Mouse (Mus musculus): ENCODE measurements at regions not wholly inside any gene's neighbourhood (a gene's known extent, or its start where the extent isn't known, plus 50 kb on each side); places are given as distances from the start of the nearest gene placed in this dataset.

GRCm38 (mm10) chr12:12882931-12883553 is 58.7 kb downstream of the Mycn start:
- intact Hi-C loops (cut with DNase I; ENCODE audit: low total_unique reads), result no loop called here
- DNase-seq, result no peak

GRCm38 (mm10) chr12:12878031-12878430 is 63.7 kb downstream of the Mycn start:
- intact Hi-C loops (cut with DNase I; ENCODE audit: low total_unique reads), result no loop called here
- DNase-seq, result no peak

- intact Hi-C loops (cut with DNase I; ENCODE audit: low total_unique reads), result no loop called here
Measured at GRCm38 (mm10) chr12:12877539-12877938, 64.2 kb downstream of the Mycn start.

GRCm38 (mm10) chr12:12875976-12876745 is 65.6 kb downstream of the Mycn start:
- intact Hi-C loops (cut with DNase I; ENCODE audit: low total_unique reads), result no loop called here
- DNase-seq, result no peak

More at GRCm38 (mm10) chr12:12877539-12877938, 64.2 kb downstream of the Mycn start:
- no peak for DNase-seq

- intact Hi-C loops (cut with DNase I; ENCODE audit: low total_unique reads), result no loop called here
- no peak for DNase-seq
Measured at GRCm38 (mm10) chr12:12873551-12873950, 68.2 kb downstream of the Mycn start.

GRCm38 (mm10) chr12:12872974-12873373 is 68.7 kb downstream of the Mycn start:
- DNase-seq, result no peak
- intact Hi-C loops (cut with DNase I; ENCODE audit: low total_unique reads), result no loop called here

- no peak for DNase-seq
- intact Hi-C loops (cut with DNase I; ENCODE audit: low total_unique reads), result no loop called here
Measured at GRCm38 (mm10) chr12:12871272-12871671, 70.4 kb downstream of the Mycn start.

- intact Hi-C loops (cut with DNase I; ENCODE audit: low total_unique reads), result no loop called here
Measured at GRCm38 (mm10) chr12:12866590-12866989, 75.1 kb downstream of the Mycn start.

GRCm38 (mm10) chr12:12850681-12851080 is 91.0 kb downstream of the Mycn start:
- intact Hi-C loops (cut with DNase I; ENCODE audit: low total_unique reads), result no loop called here
- DNase-seq, result no peak

More at GRCm38 (mm10) chr12:12866590-12866989, 75.1 kb downstream of the Mycn start:
- no peak for DNase-seq

GRCm38 (mm10) chr12:12846716-12847115 is 95.0 kb downstream of the Mycn start:
- intact Hi-C loops (cut with DNase I; ENCODE audit: low total_unique reads), result no loop called here
- DNase-seq, result no peak

- intact Hi-C loops (cut with DNase I; ENCODE audit: low total_unique reads), result no loop called here
Measured at GRCm38 (mm10) chr12:12842247-12842957, 99.3 kb downstream of the Mycn start.

GRCm38 (mm10) chr12:12841385-12842238 is 100.1 kb downstream of the Mycn start:
- intact Hi-C loops (cut with DNase I; ENCODE audit: low total_unique reads), result no loop called here
- DNase-seq, result no peak

More at GRCm38 (mm10) chr12:12842247-12842957, 99.3 kb downstream of the Mycn start:
- no peak for DNase-seq

GRCm38 (mm10) chr12:12840661-12841384 is 100.9 kb downstream of the Mycn start:
- intact Hi-C loops (cut with DNase I; ENCODE audit: low total_unique reads), result no loop called here
- no peak for DNase-seq

- intact Hi-C loops (cut with DNase I; ENCODE audit: low total_unique reads), result no loop called here
- no peak for DNase-seq
Measured at GRCm38 (mm10) chr12:12837775-12838174, 103.9 kb downstream of the Mycn start.

GRCm38 (mm10) chr12:12827821-12828641 is 113.7 kb downstream of the Mycn start:
- intact Hi-C loops (cut with DNase I; ENCODE audit: low total_unique reads), result no loop called here
- no peak for DNase-seq

- intact Hi-C loops (cut with DNase I; ENCODE audit: low total_unique reads), result no loop called here
- no peak for DNase-seq
Measured at GRCm38 (mm10) chr12:12827379-12827778, 114.3 kb downstream of the Mycn start.

GRCm38 (mm10) chr12:12826431-12826830 is 115.3 kb downstream of the Mycn start:
- DNase-seq, result no peak
- intact Hi-C loops (cut with DNase I; ENCODE audit: low total_unique reads), result no loop called here

GRCm38 (mm10) chr12:12825842-12826241 is 115.9 kb downstream of the Mycn start:
- no peak for DNase-seq
- intact Hi-C loops (cut with DNase I; ENCODE audit: low total_unique reads), result no loop called here

All from gastrocnemius, postnatal 14 days (tissue).